Mouse (Mus musculus) midbrain, embryonic 12.5 days (tissue): ENCODE results near the gene Slc30a10. TPM values are rescaled to one million over a fixed set of nuclear protein-coding genes. Genes with fewer than 3 reads are reported as not detected.

Experiments
- ATAC-seq: fragments of 200-750 bp; cut with Nextera tagmentation; 2 replicates; pipeline ENCODE4 v1.8.0; 2017; ENCODE audit warnings: low read depth, moderate TSS enrichment, moderate library complexity; ENCODE audit not compliant: low FRiP score
- H3K27ac ChIP-seq: fragments of 300-500 bp; sonication (generic); replicated peaks from 2 replicates; pipeline ENCODE4 v1.5.1; 2016; ENCODE audit warnings: mild to moderate bottlenecking
- H3K27me3 ChIP-seq: fragments of 300-500 bp; sonication (generic); 2 replicates; pipeline ENCODE4 v1.6.1; 2016; ENCODE audit warnings: mild to moderate bottlenecking
- H3K36me3 ChIP-seq: fragments of 300-500 bp; sonication (generic); 2 replicates; pipeline ENCODE4 v1.6.1; 2016
- H3K4me1 ChIP-seq: fragments of 300-500 bp; sonication (generic); 2 replicates; pipeline ENCODE4 v1.6.1; 2016
- H3K4me2 ChIP-seq: fragments of 300-500 bp; sonication (generic); replicated peaks from 2 replicates; pipeline ENCODE4 v1.6.1; 2016; ENCODE audit warnings: mild to moderate bottlenecking, moderate library complexity
- H3K4me3 ChIP-seq: fragments of 300-500 bp; sonication (generic); 2 replicates; pipeline ENCODE4 v1.5.1; 2016; ENCODE audit warnings: mild to moderate bottlenecking
- H3K9ac ChIP-seq: fragments of 300-500 bp; sonication (generic); replicated peaks from 2 replicates; pipeline ENCODE4 v1.6.1; 2016; ENCODE audit warnings: mild to moderate bottlenecking, moderate library complexity
- H3K9me3 ChIP-seq: fragments of 300-500 bp; sonication (generic); 2 replicates; pipeline ENCODE4 v1.6.1; 2016; ENCODE audit warnings: mild to moderate bottlenecking
- WGBS: fragments of 180-500 bp; shearing (Covaris S2); methylation state at CpG from one replicate; pipeline ENCODE4 v1.1.7; 2016; 5-methylcytosine and 5-hydroxymethylcytosine counted together
- polyA plus RNA-seq: library from polyadenylated mRNA; unstranded; fragments of >200 nt; fragmentation: Nextera tagmentation; extraction: Ambion mirVana; gene quantifications from 2 replicates; pipeline ENCODE4 v1.2.1, GENCODE M21; 2016

Slc30a10 gene
- 1.4 and 2.0 TPM in 2 replicates for polyA plus RNA-seq

DNA sequence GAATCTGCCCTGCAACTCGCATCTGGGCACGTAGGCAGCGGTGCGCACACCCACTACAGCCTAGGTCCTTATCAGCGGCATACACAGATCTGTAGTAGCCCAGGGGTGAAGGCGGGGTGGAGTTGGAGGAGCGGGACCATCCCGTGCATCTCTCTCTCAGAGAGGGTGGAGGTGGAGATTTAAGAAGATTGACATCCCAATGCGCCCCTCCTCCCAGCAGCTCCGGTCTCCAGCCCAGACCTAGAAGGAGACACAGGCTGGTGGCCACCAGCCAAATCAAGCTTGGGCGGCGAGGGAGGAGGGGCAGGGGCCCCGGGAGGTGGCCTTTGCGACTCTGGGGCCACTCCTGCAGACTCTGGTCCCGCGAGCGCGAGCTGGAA lies at the start of gene Slc30a10:
Slc30a10 (plus strand) TSS at position 274 of the 380 bp plus-strand sequence.
- WGBS = 3% methylated on average over 18 of the region's 18 CpGs
- no peaks in the 10 kb centered on the region for H3K9me3 ChIP-seq
- no peaks in the 10 kb centered on the region for H3K36me3 ChIP-seq
- H3K4me3 ChIP-seq = peak within 1 kb of the TSS; percentile 58
- peak within 1 kb of the TSS; percentile 54 for H3K9ac ChIP-seq
- ATAC-seq = peak; percentile 76
- H3K27ac ChIP-seq = no peak within 1 kb of the TSS; the same call in 1 of the 2 replicates
- peaks cover 12% of the 10 kb centered on the region for H3K4me1 ChIP-seq
- H3K27me3 ChIP-seq = peaks cover 50% of the 10 kb centered on the region
- peak within 1 kb of the TSS; percentile 98 for H3K4me2 ChIP-seq

DNA sequence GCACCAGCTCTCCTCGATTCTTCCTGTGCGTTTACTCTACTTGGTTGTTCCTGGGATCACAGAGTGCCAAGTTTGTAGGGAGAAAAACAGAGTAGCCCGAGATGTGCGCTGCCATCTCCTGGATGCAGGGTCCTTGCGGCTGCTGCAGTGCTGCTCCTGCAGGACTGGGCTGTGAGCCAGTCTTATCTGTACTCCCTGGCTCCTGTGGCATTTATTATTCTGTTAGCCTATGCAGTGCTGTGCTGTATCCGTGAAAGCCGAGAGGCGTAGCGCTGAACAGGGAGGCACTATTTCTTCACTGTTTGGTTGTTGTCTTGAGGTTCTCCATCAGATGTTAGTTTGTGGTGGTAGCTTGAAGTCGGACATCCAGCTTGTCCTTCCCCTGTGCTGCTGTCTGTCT lies 48.7 kb upstream of the Slc30a10 start:
- H3K27me3 ChIP-seq = no peaks in the 10 kb centered on the region
- no peak overlapping the region for H3K9ac ChIP-seq
- no peak overlapping the region for H3K27ac ChIP-seq
- H3K4me2 ChIP-seq = no peak overlapping the region
- 97% methylated on average over 10 of the region's 10 CpGs for WGBS
- peaks cover 77% of the 10 kb centered on the region for H3K36me3 ChIP-seq
- H3K4me3 ChIP-seq = no peak overlapping the region
- H3K4me1 ChIP-seq = no peaks in the 10 kb centered on the region
- H3K9me3 ChIP-seq = no peaks in the 10 kb centered on the region
- no peak for ATAC-seq

DNA sequence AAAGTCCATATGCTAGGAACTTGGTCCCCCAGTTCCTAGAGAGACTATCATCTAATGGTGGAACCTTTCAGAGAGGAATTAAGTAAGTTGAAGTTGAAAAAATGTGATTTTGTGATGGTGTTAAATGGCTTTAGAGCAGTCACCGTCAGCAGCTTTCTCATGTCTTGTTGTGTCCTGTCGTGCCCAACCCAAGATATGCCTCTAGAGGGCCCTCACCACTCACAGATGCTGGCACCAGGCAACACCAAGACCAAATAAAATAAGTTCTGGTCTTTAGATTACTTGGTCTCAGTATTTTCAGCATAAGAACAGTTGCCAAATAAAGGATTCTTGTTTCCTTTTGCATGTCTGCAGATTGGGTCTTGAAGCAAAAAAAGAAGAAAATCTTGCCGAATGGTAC lies 44.8 kb upstream of the Slc30a10 start:
- no peak for ATAC-seq
- peaks cover 71% of the 10 kb centered on the region for H3K36me3 ChIP-seq
- no peak overlapping the region for H3K4me2 ChIP-seq
- H3K9ac ChIP-seq = no peak overlapping the region
- H3K27me3 ChIP-seq = no peaks in the 10 kb centered on the region
- no peak overlapping the region for H3K27ac ChIP-seq
- 83% methylated on average over 3 of the region's 3 CpGs for WGBS
- H3K9me3 ChIP-seq = no peaks in the 10 kb centered on the region
- no peaks in the 10 kb centered on the region for H3K4me1 ChIP-seq
- no peak overlapping the region for H3K4me3 ChIP-seq

DNA sequence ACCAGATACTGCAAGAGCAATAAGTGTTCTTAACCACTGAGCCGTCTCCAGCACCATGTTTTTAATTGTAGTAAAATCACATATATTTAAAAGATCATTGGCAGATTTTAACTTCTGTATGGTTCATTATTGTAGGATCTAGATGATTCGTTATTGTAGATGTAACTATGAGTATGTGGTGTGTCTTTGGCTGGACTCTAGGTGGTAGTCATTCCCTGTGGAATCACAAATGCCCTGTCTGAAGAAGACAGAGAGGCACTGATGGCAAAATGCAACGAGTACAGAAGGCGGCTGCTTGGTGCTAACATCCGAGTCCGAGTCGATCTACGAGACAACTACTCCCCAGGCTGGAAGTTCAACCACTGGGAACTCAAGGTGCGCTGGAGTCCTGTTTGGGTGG lies 36.6 kb upstream of the Slc30a10 start:
- no peak overlapping the region for H3K27ac ChIP-seq
- no peak overlapping the region for H3K4me3 ChIP-seq
- no peak overlapping the region for H3K4me2 ChIP-seq
- H3K36me3 ChIP-seq = peaks cover 78% of the 10 kb centered on the region
- no peak for ATAC-seq
- no peak overlapping the region for H3K9ac ChIP-seq
- no peaks in the 10 kb centered on the region for H3K4me1 ChIP-seq
- H3K27me3 ChIP-seq = no peaks in the 10 kb centered on the region
- H3K9me3 ChIP-seq = no peaks in the 10 kb centered on the region
- 94% methylated on average over 9 of the region's 9 CpGs for WGBS

DNA sequence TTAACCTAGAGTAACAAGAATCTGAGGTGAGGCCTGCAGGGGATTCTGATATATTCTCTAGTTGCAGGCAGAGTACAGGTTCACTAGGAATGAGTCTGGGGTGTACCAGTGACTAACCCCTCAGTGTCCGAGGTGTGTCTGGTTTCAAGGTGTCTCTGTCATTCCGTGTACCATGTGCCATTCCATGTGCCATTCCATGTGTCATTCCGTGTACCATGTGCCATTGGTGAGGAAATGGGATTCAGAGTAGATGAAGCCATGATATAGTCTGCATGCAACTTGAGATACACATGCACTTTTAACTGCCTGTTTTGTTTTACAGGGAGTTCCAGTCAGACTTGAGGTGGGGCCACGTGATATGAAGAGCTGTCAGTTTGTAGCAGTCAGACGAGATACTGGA lies 34.8 kb upstream of the Slc30a10 start:
- Histone ChIP-seq H3K4me1 (no peaks in the 10 kb centered on the region), H3K4me2 (no peak overlapping the region), H3K4me3 (no peak overlapping the region), H3K27me3 (no peaks in the 10 kb centered on the region), H3K27ac (no peak overlapping the region), H3K9ac (no peak overlapping the region), H3K36me3 (peaks cover 80% of the 10 kb centered on the region), H3K9me3 (no peaks in the 10 kb centered on the region)
- WGBS = 92% methylated on average over 5 of the region's 5 CpGs
- ATAC-seq = no peak

DNA sequence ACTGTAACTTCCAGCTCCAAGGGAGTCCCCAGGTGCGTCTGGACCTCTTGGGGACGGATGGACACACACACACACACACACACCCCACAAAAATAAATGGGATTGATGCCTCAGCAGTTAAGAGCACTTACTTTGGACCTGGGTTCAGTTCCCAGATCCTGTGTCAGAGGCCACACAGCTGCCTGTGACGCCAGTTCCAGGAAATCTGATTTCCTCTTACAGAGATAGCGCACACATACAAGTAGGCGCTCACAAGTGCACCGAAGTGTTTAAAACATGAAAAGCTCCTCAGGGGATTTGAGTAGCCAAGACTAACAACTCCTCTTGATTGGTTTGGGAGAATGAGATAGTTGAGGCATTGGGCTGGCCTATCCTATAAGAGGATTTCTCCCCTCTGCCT lies 33.9 kb upstream of the Slc30a10 start:
- peaks cover 76% of the 10 kb centered on the region for H3K36me3 ChIP-seq
- no peak for ATAC-seq

DNA sequence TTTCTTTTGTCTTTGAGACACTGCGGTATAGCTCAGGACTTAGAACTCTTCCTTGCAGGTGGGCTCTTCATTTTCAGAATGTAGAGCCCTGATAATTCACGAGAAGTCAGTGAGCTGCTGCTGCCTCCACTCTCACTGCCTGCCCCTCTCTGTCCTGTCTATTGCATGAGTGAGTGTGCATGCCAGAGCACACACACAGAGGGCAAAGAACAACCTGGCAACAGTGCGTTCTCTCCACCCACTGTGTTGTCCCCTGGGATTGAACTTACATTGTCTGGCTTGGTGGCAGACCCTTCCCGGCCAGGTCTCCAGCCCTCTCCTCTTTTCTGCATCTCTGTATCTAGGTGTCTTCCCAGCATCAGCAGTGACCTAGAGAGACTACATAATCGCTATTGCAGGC lies 28.1 kb upstream of the Slc30a10 start:
- Histone ChIP-seq H3K27me3 (no peaks in the 10 kb centered on the region), H3K27ac (no peak overlapping the region), H3K36me3 (peaks cover 65% of the 10 kb centered on the region), H3K9me3 (no peaks in the 10 kb centered on the region), H3K4me3 (no peak overlapping the region), H3K4me1 (no peaks in the 10 kb centered on the region), H3K9ac (no peak overlapping the region), H3K4me2 (no peak overlapping the region)
- 92% methylated on average over 5 of the region's 5 CpGs for WGBS
- ATAC-seq = no peak

More for the DNA sequence above, 33.9 kb upstream of the Slc30a10 start:
- H3K4me1 ChIP-seq = no peaks in the 10 kb centered on the region
- H3K4me3 ChIP-seq = no peak overlapping the region
- H3K27ac ChIP-seq = no peak overlapping the region
- 94% methylated on average over 6 of the region's 6 CpGs for WGBS
- H3K27me3 ChIP-seq = no peaks in the 10 kb centered on the region
- H3K9ac ChIP-seq = no peak overlapping the region
- H3K9me3 ChIP-seq = no peaks in the 10 kb centered on the region
- no peak overlapping the region for H3K4me2 ChIP-seq

DNA sequence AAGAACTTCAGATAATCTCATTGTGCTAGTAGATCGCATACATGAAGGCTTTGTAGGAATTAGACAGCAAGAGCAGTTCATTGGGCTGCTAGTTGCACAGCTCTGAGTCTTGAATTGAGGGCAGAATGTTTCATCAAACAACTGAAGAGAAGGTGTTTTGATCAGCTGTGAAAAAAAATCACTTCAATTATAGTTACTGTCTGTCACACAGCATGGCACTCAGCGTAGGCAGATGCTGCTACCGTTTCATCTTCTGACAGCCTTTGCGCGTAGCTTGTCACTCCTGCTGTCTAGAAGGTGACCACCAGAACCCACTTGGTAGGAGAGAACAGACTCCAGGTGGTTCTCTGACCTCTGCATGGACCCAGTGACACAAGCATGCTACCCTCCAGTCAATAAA lies 24.2 kb upstream of the Slc30a10 start:
- H3K9me3 ChIP-seq = no peaks in the 10 kb centered on the region
- WGBS = 92% methylated on average over 5 of the region's 5 CpGs
- no peak overlapping the region for H3K4me2 ChIP-seq
- H3K9ac ChIP-seq = no peak overlapping the region
- no peaks in the 10 kb centered on the region for H3K27me3 ChIP-seq
- no peak for ATAC-seq
- peaks cover 37% of the 10 kb centered on the region for H3K36me3 ChIP-seq
- no peak overlapping the region for H3K27ac ChIP-seq
- H3K4me3 ChIP-seq = no peak overlapping the region
- H3K4me1 ChIP-seq = no peaks in the 10 kb centered on the region

DNA sequence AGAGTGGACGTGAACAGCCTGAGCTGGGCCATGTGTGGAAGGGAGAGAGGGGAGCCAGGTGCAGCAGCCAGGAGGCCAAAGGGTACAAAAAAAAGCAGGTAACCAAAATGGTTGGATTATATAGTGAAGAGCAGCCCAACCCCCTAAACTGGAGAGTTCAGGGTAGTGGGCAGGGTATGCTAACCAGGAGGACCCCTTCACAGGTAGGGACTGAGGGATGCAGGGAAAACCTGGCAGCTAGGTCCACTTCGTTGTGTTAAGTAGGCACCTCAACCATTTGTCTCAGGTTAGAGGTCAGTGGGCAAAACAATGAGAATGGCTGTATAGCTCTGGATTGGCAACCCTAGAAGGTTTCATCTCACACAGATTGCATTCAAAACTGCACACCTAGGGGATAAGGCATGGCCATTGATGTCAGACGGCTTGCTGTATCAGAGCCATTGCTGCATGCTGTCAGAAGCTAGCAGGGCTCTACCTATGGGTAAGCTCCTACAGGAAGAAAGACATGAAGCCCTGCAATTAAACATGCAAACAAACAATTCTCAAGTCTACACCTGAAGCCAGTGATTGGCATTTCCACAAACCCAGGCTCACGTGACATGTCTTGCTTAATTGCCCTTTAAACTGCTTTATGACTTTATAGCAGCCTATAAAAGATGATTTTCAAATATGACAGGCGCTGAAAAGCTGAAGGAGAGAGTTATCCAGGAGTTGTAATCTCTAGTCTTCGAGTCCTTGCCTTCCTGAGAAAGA lies 23.2 kb upstream of the Slc30a10 start:
- Histone ChIP-seq H3K27ac (no peak overlapping the region), H3K9me3 (no peaks in the 10 kb centered on the region), H3K27me3 (no peaks in the 10 kb centered on the region), H3K4me3 (no peak overlapping the region), H3K9ac (no peak overlapping the region), H3K4me2 (no peak overlapping the region), H3K36me3 (peaks cover 33% of the 10 kb centered on the region), H3K4me1 (no peaks in the 10 kb centered on the region)
- 88% methylated on average over 6 of the region's 6 CpGs for WGBS
- no peak for ATAC-seq

DNA sequence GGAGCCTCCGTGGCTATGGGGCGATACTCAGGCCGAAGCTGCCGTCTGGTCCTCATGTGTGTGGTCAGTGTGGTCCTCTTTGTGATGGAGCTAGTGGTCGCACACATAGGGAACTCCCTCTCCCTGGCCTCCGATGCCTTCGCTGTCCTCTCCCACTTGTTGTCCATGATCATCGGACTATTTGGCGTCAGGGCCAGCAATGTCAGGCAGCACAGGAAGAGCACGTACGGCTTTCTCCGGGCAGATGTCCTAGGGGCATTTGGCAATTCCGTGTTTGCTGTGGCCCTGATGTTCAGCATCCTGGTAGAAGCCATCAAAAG lies 22.7 kb upstream of the Slc30a10 start:
- H3K36me3 ChIP-seq = peaks cover 29% of the 10 kb centered on the region
- H3K4me1 ChIP-seq = no peaks in the 10 kb centered on the region
- no peak overlapping the region for H3K4me3 ChIP-seq
- ATAC-seq = no peak
- H3K4me2 ChIP-seq = no peak overlapping the region
- no peak overlapping the region for H3K9ac ChIP-seq
- no peak overlapping the region for H3K27ac ChIP-seq
- no peaks in the 10 kb centered on the region for H3K9me3 ChIP-seq
- 88% methylated on average over 13 of the region's 13 CpGs for WGBS
- no peaks in the 10 kb centered on the region for H3K27me3 ChIP-seq

DNA sequence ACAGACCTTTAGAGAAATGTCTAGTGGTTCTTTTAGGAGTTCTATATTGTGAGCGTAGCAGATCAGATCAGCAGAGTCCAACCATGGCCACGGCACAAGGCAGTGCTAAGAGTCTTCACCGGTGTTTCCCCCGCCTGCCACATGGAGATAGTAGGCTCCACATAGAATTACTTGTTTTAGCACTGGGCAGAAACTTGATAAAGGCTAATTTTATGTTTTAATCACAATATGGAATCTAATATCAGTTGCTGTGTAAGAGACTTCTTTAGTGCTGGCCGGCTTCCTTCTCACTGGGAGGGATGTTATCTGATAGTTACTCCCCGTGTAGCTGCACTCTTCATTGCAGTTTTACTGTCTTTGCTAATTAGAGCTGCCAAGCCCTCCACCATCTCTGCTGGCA lies 21.5 kb upstream of the Slc30a10 start:
- no peak overlapping the region for H3K27ac ChIP-seq
- no peak overlapping the region for H3K4me2 ChIP-seq
- ATAC-seq = no peak
- no peaks in the 10 kb centered on the region for H3K27me3 ChIP-seq
- peaks cover 21% of the 10 kb centered on the region for H3K36me3 ChIP-seq
- H3K9ac ChIP-seq = no peak overlapping the region
- no peak overlapping the region for H3K4me3 ChIP-seq
- peaks cover 2% of the 10 kb centered on the region; the same call in 1 of the 2 replicates for H3K4me1 ChIP-seq
- 89% methylated on average over 6 of the region's 6 CpGs for WGBS
- no peaks in the 10 kb centered on the region for H3K9me3 ChIP-seq

DNA sequence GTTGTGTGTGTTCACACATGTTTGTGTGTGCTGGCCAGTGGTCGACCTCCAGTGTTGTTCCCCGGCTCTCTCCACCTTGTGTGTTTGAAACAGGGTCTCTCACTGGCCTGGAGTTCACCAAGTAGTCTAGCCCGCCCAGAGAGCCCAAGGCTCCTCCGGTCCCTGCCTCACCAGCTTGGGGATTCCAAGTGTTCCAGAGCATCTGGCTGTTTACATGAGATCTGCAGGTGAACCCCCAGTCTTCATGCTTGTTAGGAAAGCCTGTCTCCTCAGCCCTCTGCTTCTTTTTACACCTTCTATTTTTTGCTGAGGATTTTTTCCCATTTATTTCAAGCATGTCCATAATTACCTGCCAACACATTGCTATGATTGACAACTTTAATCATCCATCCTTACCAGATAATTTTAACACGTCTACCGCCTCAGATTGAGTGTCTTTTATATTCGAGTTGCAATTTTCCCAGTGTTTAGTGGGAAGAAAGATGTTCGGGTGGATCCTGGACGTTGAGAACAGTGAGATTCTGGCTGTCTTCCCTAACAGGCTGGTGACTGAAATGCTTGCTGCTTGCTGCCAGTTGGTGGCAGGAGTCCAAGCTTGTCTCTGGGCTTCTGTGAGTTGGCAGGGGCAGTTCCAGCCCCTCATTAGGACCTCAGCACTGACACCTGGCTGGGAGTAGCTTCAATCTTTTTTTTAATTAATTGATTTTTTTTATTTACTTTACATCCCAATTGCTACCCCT lies 15.6 kb upstream of the Slc30a10 start:
- Histone ChIP-seq H3K27me3 (no peaks in the 10 kb centered on the region), H3K4me3 (no peak overlapping the region), H3K27ac (no peak overlapping the region), H3K9me3 (no peaks in the 10 kb centered on the region), H3K36me3 (no peaks in the 10 kb centered on the region), H3K4me1 (peaks cover 21% of the 10 kb centered on the region; the same call in 1 of the 2 replicates), H3K9ac (no peak overlapping the region), H3K4me2 (no peak overlapping the region)
- no peak for ATAC-seq
- WGBS = 67% methylated on average over 9 of the region's 9 CpGs
